Mouse (Mus musculus) heart, adult 18-20 months (tissue): ENCODE measurements around the gene Pgap2. TPM values are rescaled to one million over a fixed set of nuclear protein-coding genes. Genes with fewer than 3 reads are reported as not detected.

Experiments
- DNase-seq, 2 experiments: peaks; one replicate each; pipeline ENCODE4 v3.0.0; 2021 to 2022; ENCODE audit warnings: mixed read lengths in 1 of 2
- total RNA-seq, 2 experiments: library from RNA; stranded (reverse); gene quantifications; 2 replicates each; pipeline ENCODE4 v1.2.3; 2021

The Pgap2 gene
- total RNA-seq, 2 experiments from 2014 or later = 77.6 to 82.5 TPM

GRCm38 (mm10) chr7:102266401-102267042 lies 56.5 kb downstream of the Pgap2 start:
- DNase-seq = peak; percentile 49 to 55

- DNase-seq = peak; percentile 96 to 98
These were observed 57.1 kb downstream of the Pgap2 start for GRCm38 (mm10) chr7:102267113-102267579.

- no peak for DNase-seq
These were observed 57.8 kb downstream of the Pgap2 start, which contains the start of gene Stim1 for GRCm38 (mm10) chr7:102267601-102268394. TSS of gene Stim1 (plus strand) at chr7:102267806.

- DNase-seq = no peak
These were observed 58.4 kb downstream of the Pgap2 start for GRCm38 (mm10) chr7:102268395-102268748.

GRCm38 (mm10) chr7:102272422-102272948 lies 62.5 kb downstream of the Pgap2 start:
- peak; percentile 45 to 69 for DNase-seq

- no peak for DNase-seq
These were observed 71.4 kb downstream of the Pgap2 start for GRCm38 (mm10) chr7:102281403-102281802.

- DNase-seq = peak; percentile 76 to 80
These were observed 72.3 kb downstream of the Pgap2 start for GRCm38 (mm10) chr7:102282261-102282660.

Other genes starting within 250 kb of the Pgap2 start
- gene Il18bp, start 191.5 kb upstream of the Pgap2 start, total RNA-seq = 10 to 100 TPM in 1 of 2 experiments, 1 to 10 TPM in 1; 7.4 to 11.9 TPM
- 10 to 100 TPM; 24.5 TPM for gene Rnf121, start 144.7 kb upstream of the Pgap2 start, total RNA-seq
- gene Xndc1, start 144.7 kb upstream of the Pgap2 start, total RNA-seq = 1 to 10 TPM; 4.9 to 6.9 TPM
- under 1 TPM; 0.44 to 0.74 TPM for gene Xntrpc, start 144.5 kb upstream of the Pgap2 start, total RNA-seq
- under 1 TPM; 0.15 to 0.90 TPM for gene Trpc2, start 127.1 kb upstream of the Pgap2 start, total RNA-seq
- 100 to 1,000 TPM; 268 to 300 TPM for gene Art1, start 108.5 kb upstream of the Pgap2 start, total RNA-seq
- gene Art5, start 100.7 kb upstream of the Pgap2 start, total RNA-seq = 10 to 100 TPM; 15.2 to 22.8 TPM
- gene Chrna10, start 93.4 kb upstream of the Pgap2 start, total RNA-seq = not detected
- 10 to 100 TPM; 31.0 to 35.4 TPM for gene Nup98, start within 50 bp of the Pgap2 start, total RNA-seq
- gene Rhog, start 45.8 kb downstream of the Pgap2 start, total RNA-seq = 10 to 100 TPM; 19.6 to 26.9 TPM
- 10 to 100 TPM; 20.7 to 25.8 TPM for gene Stim1, start 57.6 kb downstream of the Pgap2 start, total RNA-seq
- gene Rrm1, start 231.5 kb downstream of the Pgap2 start, total RNA-seq = 10 to 100 TPM in 1 of 2 experiments, 1 to 10 TPM in 1; 9.5 to 10.1 TPM